Mouse (Mus musculus) kidney, adult 8-10 months (tissue): ENCODE results near the gene Ttc7.
A peak's percentile ranks its signal among the peaks of the same experiment; 100 is the strongest.

ENCODE experiments used
- DNase-seq, 2 experiments: peaks; one replicate each; pipeline ENCODE4 v3.0.0; 2022

Ttc7 gene

DNA sequence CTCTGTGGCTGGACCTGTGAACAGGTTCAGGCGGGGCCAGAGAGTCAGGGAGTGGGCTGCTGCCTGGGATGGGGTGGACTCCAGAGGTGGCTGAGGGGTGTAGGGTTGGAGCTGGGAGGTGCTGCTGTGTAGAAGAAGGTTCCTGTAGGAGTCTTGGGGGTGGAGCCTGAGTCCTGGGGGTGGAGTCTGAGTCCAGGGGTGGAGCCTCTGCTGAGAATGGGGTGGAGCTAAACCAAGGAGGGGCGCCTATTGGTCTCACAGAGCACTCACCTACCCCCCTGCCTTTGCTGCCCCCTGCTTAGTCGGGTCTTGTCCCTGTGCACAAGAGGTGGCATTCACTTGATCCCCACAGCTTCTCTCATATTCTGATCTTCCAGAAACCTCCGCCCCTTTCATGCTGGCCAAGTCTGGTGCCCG, 31.9 kb downstream of the Ttc7 start:
- DNase-seq: peak; percentile 58 to 64

DNA sequence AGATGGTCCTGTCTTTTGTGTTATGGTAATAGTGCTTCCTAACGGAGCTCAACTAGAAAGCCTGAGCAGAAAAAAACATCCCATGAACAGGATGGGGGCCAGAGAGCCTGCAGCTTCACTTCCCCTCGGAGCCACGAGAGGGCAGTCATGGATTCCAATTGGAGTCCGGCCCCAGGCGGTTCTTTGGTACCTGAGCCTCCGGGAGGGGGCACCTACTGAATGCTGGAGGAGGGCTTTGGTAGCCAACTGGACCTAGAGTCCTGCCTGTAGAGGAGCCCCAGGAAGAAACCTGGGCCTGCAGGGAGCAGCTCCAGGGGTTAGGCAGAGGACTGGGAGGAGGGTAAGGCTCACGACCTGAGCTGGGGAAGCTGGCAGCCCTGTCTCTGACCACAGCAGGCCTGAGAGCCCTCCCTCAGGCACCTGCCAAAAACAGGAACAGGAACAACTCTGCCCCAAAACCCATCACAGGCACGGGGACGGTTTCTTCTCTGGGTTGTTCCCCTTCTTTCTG, 32.4 kb downstream of the Ttc7 start:
- peak; percentile 80 to 90 for DNase-seq

DNA sequence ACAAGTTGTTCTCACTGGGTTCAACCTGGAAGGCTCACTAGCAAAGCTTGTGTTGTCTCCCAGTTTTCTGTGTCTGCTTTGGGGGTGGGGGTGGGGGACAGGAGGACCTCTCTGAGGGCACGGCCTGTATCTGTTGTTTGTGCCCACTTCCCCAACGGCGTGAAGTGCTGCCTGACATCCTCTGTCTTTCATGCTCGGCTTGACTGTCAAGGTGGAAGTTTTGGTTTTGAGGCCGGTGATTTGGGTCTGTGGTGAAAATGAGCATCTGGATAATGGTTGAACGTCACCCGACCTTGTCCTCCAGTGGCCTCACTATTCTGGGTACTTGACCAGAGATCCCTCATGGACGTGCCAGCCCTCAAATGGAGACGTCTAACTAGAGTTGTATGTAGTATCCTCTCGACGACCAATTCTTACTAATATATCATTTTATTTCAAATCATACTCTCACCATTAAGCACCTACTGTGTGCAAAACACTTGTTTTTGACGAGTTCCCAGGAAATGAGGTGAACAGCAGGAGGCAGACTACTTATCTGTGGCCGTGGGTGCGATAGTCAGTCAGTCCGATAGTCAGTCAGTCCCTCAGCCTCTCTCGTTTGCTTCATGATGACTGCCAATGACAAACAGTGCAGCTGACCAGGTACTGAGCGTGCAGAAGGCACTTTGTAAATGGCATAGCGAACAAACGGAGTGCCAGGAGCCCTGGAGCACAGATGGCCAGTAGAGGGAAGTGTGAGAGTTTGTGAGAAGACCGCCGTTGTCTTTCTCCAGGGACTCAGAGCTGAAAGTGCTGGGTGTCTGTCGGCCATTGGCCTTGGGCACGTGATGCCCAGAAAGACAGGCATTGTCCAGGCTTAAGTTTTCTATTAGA, 33.4 kb downstream of the Ttc7 start:
- no peak for DNase-seq

- DNase-seq: no peak
Observed at GRCm38 (mm10) chr17:87317271-87317670, 34.6 kb downstream of the Ttc7 start.

DNA sequence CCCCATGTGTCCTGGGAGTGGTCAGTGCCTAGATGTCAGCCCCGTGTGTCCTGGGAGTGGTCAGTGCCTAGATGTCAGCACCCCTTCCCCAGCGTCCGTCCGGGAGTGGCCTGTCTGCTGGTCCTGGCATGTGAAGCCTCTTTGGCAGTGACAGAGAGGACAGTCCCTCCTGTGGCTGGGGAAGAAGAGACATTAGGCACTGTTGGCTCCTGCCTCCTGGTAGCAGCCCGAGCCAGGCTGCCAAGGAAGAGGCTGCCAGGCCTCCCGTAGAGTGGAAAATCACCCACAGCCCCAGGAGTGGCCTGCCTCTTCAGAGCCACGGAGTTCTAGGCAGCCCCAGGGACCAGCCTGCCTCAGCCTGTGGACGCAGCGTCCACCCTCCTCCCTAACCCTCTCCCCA, 35.3 kb downstream of the Ttc7 start:
- no peak for DNase-seq

GRCm38 (mm10) chr17:87321673-87322072, 39.0 kb downstream of the Ttc7 start:
- no peak for DNase-seq

DNA sequence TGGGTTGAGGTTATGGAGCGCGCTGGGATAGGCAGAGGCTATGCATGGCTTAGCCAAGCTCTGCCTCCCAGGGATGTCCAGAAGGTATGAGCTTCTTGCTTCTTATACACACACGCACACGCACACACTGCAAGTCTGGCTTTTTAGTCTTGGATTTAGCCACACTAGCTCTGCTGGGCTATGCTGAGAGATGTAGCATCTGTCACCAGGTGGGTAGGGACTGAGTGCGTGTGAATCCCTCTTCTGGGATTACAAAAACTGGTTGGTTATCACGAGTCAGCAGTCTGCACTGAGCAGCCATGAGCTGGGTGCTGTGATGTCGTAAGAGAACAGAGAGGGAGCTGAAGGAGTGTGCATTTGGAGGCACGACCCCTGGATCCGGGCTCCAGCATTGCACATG, 40.5 kb downstream of the Ttc7 start:
- no peak for DNase-seq

DNA sequence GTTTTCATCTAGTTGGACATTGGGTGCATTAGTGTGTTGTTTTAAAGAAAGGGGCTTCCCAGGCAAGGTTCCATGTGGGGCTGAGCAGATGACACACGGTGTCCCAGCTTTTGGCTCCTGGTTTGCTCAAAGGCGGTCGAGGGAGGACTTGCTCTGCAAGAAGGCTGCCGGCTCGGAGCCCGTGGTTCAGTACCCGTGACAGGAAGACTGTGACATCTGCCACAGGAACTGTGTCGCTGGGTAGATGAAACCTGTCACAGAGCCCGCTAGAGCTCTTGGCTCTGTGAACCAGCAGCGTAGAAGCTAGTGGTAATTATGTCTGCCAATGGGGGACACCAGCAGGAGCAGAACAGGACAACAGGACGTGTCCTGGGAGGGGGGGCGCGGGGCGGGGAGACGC, 42.8 kb downstream of the Ttc7 start:
- no peak for DNase-seq

- DNase-seq: no peak
Observed at GRCm38 (mm10) chr17:87326987-87327386, 44.3 kb downstream of the Ttc7 start.

- no peak for DNase-seq
Observed at GRCm38 (mm10) chr17:87327645-87328044, 45.0 kb downstream of the Ttc7 start.

- no peak for DNase-seq
Observed at GRCm38 (mm10) chr17:87328177-87328768, 45.6 kb downstream of the Ttc7 start.

DNA sequence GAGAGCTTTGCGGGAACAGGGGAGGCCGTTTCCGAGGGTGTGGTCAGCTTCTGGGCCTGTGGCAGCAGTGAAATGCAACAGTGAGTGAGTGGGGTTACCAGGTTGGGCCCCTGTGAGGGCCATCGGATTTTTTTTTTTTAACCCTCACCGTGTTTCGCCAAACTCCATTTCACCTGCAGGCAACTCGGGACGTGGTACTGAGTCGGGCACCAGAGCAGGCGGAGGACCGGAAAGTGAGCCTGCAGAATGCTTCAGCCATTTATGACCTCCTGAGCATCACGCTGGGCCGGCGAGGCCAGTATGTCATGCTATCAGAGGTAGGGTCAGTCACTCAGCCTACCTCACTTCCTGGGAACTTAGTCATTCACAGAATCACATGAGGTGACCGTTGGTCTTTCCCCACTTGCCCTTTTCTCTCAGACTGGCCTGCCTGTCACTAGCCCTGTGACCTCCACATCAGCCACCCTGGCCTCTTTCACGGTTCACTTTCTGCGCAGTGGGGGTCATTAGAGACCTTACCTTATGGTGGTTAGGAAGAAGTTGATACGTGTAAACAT, 46.5 kb downstream of the Ttc7 start:
- DNase-seq: no peak

GRCm38 (mm10) chr17:87330250-87330920, 47.7 kb downstream of the Ttc7 start:
- DNase-seq: no peak

- no peak for DNase-seq
Observed at GRCm38 (mm10) chr17:87330921-87331291, 48.2 kb downstream of the Ttc7 start.

GRCm38 (mm10) chr17:87331336-87332141, 48.9 kb downstream of the Ttc7 start:
- DNase-seq: no peak

GRCm38 (mm10) chr17:87332142-87332815, 49.6 kb downstream of the Ttc7 start:
- DNase-seq: no peak

DNA sequence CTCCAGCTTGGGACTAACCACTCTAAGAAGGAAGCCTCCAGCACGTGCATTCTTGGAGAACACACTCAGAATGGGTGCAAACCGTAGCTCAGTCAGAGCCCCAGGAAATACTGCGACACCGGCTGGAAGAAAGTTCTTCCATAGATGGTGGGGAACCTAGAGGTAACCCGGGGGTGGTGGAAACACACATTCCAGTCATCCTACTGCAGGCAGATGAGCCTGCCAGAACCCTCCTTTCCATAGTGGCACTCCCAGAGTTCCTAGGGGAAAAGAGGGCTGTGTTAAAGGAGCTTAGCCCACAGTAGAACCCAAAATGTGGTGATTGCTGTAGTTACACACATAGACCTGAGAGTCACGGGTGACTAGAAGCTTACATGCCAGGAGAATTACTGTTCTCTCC, 50.2 kb downstream of the Ttc7 start:
- no peak for DNase-seq

- DNase-seq: no peak
Observed at GRCm38 (mm10) chr17:87334162-87334561, 51.5 kb downstream of the Ttc7 start.

DNA sequence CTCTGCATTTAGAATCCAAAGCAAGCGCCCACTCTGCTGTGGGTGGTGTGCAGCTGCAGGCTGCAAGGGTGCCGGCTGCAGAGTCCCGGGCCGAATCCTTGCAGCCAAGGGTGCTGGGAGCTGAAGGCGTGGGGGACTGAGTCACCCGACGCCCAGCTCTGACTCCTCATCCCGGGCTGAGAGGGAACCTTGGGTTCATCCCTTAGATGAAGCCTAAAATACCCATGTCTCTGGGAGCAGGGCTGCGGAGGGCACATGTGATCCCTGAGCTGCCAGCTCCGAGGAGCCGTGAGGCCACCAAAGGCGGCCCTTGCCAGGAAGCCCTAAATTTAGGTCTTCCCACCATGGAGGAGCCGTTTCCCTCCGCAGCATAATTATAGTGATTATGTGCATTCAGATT, 52.5 kb downstream of the Ttc7 start:
- DNase-seq: no peak

GRCm38 (mm10) chr17:87335727-87336126, 53.0 kb downstream of the Ttc7 start:
- no peak for DNase-seq

DNA sequence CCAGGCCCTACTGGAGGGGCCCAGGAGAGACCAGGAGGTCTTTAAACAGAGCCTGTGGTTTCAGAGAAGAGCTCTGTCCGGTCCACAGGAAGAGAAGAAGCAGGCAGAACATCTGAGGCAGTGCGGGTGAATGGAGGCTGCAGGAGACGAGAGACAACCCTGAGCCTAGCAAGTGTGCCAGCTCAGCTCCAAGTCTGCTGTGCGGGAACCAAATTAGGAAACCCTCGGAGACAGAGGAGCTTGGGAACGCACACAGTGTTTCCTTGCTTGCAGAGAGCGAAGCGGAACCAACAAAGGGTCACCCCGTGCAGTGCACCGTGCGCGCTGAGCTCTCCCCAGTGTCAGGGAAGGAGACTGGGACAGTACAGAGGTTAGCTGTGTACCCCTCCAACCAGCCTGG, 54.2 kb downstream of the Ttc7 start:
- DNase-seq: no peak

- no peak for DNase-seq
Observed at GRCm38 (mm10) chr17:87337683-87338082, 55.0 kb downstream of the Ttc7 start.
